Mouse (Mus musculus) olfactory bulb, adult 2 months (tissue): ENCODE results near the gene Ocel1.

Experiments
- CTCF ChIP-seq: fragments of 200-500 bp; IDR thresholded peaks from 2 replicates; pipeline ENCODE4 v1.5.1; 2012; ENCODE audit warnings: low read depth, mild to moderate bottlenecking, low read length, moderate library complexity; ENCODE audit not compliant: insufficient read depth
- POLR2A ChIP-seq: fragments of 200-500 bp; IDR thresholded peaks from 2 replicates; pipeline ENCODE4 v1.6.1; 2012; ENCODE audit warnings: mild to moderate bottlenecking, low read depth, low read length, moderate library complexity; ENCODE audit not compliant: insufficient read depth

GRCm38 (mm10) chr8:71340625-71341024, 30.5 kb upstream of the Ocel1 start:
- no peak for TF ChIP-seq CTCF
- no peak for TF ChIP-seq POLR2A
